Mouse (Mus musculus) heart, postnatal 25 days (tissue): ENCODE measurements at regions not wholly inside any gene's neighbourhood (a gene's known extent, or its start where the extent isn't known, plus 50 kb on each side); places are given as distances from the start of the nearest gene placed in this dataset.
A peak's percentile ranks its signal among the peaks of the same experiment; 100 is the strongest.

Experiments
- DNase-seq: peaks from one replicate; pipeline ENCODE4 v3.0.0; 2022; ENCODE audit warnings: low spot score
- intact Hi-C: fragments of 180-260 bp; cut with DNase I; formaldehyde crosslinking; loops from one replicate; pipeline ENCODE4 v1.15.1; 2025

- intact Hi-C loops = no loop called here
- no peak for DNase-seq
Observed at GRCm38 (mm10) chr12:54343493-54343892, 139.8 kb upstream of the Egln3 start.

DNA sequence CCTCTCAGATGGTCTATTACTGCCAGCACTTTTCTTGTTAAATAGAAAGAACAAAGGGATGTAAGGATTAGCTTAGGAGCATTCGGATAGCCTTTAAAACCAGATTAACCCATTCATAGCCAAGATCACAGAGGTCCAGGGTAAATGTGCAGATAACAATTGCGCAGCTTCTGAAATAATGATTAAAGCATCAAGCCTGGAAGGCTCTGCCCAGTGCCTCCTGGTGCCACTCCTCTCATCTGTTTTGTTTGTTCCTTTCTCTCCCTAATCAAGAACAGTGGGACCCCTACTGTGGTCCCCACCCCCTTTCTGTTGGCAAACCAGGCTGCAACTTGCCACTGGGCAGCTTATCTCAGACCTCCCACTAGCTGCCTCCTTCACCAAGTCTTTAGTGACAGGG is 131.8 kb upstream of the Egln3 start:
- DNase-seq = no peak
- intact Hi-C loops = no loop called here

DNA sequence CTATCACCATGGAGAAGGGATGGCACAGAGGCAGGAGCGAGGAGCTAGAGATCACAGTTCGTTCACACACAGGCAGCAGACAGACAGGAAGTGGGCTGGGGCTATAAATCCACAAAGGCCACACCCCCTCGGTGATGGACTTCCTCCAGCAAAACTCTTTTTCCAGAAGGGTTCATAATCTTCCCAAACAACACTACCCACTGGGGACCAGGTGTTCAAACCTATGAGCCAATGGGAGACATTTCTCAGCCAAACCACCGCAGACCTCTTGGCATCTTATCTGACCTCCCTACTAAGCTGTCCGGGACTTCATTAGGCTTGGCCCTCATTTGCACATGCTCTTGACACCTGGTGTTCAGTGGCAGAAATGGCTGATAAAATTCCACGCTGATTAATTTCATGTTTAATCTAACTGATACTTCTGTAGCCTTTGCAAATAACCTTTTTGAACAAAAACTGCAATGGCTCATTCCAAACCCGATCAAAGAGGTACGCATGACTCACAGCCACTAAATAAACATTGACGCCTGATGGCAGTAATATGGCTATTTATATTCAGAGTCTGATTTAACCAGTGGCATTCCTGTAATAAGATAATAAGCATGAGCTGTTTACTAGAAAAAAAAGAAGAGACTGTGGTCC is 131.0 kb upstream of the Egln3 start:
- DNase-seq = no peak
- intact Hi-C loops = no loop called here

DNA sequence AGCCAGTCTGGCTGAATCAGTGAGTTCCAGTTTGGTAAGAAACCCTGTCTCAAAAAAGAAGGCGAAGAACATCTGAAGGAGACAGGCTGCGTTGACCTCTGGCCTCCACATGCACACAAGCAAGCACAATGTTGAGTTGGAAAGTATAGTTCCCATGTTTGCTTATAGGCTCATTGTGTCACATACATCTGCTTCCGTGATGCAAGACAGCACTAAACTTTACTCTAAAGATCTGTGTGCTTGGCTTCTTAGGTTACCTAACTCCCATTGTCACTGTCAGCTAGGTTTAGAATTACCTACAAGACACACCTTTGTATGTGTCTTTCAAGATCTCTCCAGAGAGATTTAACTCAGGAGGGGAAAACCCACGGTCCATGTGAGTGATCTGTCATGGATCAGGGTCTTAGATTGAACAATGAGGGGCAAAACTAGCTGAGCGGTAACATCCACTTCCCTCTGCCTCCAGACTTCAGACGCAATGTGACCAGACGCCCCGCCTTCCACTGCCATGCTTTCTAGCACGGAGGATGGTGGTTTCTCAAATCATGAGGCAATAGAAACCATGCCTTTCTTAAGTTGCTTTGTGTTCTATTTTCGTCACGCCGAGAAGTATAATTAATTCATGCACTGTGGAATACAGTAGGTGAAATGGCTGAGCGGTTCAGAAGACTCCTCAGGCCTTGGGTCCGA is 130.1 kb upstream of the Egln3 start:
- intact Hi-C loops = no loop called here
- DNase-seq = no peak

DNA sequence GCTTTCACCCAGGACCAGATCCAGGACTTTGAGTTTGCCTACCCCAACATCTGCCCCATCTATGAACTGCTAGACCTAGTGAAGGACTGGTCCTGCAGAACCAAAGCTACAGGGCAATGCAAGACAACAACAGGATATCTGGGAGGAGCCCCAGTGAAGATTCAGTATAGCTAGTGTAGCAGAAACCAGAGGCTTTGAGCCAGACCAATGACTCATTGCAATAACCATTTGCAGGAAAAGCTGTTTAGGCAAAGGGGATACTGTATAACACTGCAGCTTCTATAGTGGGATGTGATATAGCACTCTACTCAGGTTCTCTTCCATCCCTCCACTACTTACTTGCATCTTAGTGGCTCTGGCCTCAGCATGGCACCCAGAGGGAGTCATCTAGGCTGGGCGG is 123.8 kb upstream of the Egln3 start:
- no peak for DNase-seq
- intact Hi-C loops = no loop called here

- intact Hi-C loops = no loop called here
- DNase-seq = no peak
Observed at GRCm38 (mm10) chr12:54326571-54326970, 122.9 kb upstream of the Egln3 start.

GRCm38 (mm10) chr12:54320533-54320932 is 116.9 kb upstream of the Egln3 start:
- intact Hi-C loops = no loop called here
- no peak for DNase-seq

DNA sequence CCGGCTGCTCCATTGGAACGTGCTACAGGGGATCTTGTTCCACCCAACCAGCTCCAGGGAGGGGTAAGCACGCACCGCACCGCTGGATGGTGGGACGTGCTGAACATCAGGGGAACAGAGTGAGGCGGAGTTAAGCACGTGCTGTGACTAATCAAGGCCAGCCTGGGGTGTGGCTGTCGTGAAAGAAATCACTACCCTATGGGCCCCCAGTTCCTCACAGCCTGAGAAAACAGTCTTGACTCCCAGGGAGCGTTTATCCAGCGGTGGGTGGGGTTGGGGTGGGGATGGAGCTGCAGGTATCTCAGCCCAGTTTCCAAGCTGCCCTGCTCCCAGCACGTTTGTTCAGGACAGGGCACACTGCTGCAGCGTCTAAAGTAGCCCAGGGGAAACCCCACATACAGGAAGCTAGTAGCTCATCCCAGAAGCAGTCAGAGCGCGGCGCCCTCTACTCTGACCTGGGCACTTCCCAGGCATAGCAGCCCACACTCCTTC is 113.4 kb upstream of the Egln3 start:
- no peak for DNase-seq
- intact Hi-C loops = no loop called here

DNA sequence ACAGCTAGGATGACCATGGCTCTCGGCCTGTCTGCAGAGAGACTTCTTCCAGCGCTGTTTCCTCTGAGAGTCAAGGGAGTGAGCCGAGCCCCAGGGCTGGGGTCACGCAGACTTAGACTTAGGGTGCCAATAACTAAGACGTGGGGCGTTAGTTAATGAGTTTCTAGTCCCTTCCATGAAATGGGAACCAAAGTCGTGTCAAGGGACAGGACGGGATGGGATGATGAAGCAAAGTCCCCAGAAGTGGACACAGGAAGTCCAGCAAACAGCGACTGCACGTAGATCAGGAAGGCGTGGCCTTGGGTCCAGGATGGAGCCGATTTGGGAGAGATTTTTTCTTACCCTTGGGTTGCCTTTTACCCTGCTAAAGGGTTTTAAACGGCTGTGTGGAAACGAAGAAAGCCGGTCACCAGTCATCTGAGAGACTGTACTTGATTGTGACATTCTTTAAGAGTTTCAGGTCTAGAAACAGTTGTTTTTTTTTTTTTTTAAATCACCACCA is 112.5 kb upstream of the Egln3 start:
- intact Hi-C loops = no loop called here
- no peak for DNase-seq

DNA sequence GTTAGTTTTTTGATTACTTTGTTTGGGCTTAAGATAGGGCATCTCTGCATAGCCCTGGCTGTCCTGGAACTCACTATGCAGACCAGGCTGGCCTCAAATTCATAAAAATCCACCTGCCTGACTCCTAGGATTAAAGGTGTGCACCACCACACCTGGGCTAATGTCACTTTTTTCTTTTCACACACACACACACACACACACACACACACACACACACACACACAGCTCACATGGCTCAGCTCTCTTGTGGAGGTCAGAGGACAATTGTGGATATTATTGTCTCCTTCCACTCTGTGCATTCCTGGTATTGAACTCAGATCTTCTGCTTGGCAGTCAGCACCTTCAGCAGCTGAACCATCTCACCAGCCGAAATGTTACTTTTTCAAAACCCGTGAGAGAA is 110.5 kb upstream of the Egln3 start:
- DNase-seq = no peak
- intact Hi-C loops = loop anchor here (5.0 kb wide), 1 partner anchor 88 kb away; no protein-coding TSS in a partner anchor

DNA sequence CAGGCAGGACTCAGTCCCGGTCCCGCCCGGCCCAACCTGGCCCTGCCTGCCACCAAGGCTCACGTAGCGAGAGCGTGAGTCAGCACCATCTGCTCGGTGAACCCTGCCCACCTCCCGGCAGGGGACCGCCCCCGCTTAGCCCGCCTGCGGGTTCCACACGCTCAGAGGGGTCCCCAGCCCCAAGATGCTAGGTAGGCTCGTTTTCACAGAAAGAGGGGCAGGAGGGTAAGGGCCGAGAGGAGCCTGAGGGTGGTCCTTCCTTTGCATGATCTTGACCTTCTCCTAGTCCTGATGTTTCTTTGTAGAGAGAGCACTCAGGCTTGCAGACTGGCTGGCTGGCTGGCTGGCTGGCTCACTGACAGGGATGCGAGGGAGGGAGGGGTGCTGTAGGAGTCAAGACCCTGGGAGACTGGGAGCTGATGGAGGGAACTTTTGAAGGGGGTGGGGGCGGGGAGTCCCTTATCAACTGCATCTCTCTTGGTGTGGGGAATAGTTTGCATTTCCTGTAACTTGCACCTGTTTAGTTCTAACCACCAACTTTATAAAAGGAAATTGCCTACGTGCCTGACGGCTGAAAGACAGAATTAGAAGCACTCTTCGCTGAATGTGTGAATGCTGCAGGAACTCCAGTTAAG is 109.7 kb upstream of the Egln3 start:
- peak; percentile 34 for DNase-seq
- intact Hi-C loops = loop anchor here (5.0 kb wide), 1 partner anchor 89 kb away; no protein-coding TSS in a partner anchor

- intact Hi-C loops = loop anchor here (5.0 kb wide), 1 partner anchor 90 kb away; no protein-coding TSS in a partner anchor
- no peak for DNase-seq
Observed at GRCm38 (mm10) chr12:54312522-54313210, 109.0 kb upstream of the Egln3 start.

DNA sequence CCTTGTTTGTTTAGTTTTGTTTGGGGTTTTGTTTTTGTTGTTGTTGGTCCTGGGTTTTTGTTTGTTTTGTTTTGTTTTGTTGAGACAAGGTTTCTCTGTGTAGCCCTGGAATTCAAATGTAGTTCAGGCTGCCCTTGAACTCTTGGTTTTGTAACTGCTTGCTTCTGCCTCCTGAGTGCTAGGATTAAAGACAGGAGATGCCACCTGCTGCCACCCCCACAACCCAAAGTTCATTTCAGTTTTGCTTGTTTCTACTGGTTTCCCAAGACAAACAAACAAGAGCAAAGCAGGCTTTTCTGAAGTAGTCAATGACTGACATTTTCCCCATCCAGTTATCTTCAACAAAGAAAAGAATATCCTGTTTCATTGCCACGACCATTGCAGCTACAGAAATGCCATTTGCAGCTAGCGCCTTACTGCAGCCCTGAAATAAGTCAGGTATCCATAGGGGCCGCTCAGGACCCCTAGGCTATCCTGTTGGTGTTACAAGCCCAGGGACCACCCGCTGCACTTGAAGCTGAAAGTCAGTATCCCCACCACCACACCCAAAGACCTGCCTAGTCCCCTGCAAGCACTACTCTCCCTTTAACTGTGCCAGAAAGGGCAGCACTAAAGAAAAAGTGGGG is 108.3 kb upstream of the Egln3 start:
- intact Hi-C loops = loop anchor here (5.0 kb wide), 1 partner anchor 90 kb away; no protein-coding TSS in a partner anchor
- no peak for DNase-seq

GRCm38 (mm10) chr12:54309874-54310273 is 106.2 kb upstream of the Egln3 start:
- DNase-seq = no peak
- intact Hi-C loops = loop anchor here (5.0 kb wide), 1 partner anchor 92 kb away; no protein-coding TSS in a partner anchor

GRCm38 (mm10) chr12:54309219-54309618 is 105.6 kb upstream of the Egln3 start:
- intact Hi-C loops = no loop called here
- no peak for DNase-seq

DNA sequence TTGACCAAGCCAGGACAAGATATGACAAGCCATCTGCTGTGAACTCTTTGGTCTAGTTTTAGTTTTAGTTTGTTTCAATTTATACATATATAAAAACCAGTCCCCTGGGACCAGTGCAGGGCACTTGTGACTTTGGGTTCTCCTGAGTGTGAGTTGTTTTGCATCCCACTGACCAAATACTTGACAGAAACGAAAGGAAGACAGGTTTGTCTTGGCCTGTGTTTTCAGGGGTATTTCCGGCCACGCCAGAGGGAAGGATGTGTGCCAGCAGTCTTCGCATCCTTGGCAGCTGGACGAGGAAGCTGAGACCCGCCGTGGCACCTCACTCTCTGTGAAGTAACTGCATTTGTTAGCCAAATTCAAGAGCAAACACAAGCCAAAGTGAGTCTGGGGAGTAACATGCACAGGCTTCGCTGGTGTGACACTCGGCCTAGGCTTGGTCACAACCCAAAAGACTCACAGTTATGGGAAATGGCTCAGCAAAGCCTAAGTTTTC is 101.5 kb upstream of the Egln3 start:
- intact Hi-C loops = no loop called here
- DNase-seq = no peak

DNA sequence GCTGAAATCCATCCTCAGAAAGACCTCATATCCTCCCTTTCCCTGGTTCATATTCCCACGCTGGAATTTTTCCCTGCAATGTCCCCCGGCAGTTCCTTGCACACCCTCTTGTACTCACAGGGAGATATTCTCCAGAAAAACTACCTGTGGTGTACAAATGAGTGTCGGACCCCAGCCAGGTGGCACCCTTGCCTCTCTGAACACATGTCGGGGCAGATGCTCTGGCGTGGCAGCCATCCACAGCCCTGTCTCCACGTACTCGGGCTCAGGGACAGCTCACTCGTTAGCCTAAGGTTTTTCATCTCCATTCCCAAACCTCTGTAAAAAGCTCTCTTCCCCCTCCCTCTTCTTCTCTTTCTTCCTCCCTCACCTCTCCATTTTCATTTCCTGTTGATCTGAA is 100.1 kb upstream of the Egln3 start:
- no peak for DNase-seq
- intact Hi-C loops = no loop called here

DNA sequence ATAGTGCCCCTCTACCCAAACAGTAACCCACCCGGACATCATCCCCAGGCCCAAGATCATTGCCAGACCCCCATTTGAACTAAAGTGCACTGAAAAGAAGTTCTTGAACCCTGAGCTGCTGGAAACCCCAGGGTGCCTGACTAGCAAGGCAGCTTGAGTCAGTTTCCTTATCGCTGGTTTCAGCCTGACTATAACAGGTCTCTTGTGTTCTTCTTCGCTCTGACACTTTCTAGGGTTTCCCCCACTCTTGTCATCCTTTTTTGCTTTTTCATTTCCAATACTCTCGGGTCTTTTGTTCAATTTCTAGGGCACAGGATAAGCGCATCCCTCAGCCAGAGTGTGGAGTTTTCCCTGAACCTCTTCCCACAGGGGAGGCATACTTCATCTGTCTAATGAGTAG is 95.8 kb upstream of the Egln3 start:
- intact Hi-C loops = no loop called here
- DNase-seq = no peak

DNA sequence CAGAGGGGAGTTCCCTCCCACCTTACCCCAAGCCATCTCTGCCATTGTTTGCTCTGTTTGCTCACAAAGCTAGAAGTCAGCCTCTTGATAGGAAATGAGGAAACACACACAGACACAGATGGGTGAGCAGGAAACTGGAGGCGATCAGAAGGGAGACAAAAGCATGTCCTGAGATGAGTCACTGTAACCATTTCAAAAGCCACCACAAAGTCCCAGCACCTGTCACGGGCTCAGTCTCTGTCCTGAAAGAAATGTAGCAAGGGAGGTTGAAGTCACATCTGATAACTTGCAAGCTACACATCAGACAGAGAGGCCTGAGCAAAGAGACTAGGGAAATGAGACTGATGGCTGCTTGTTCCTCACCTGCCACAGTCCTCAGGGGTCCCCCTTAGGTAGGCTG is 89.6 kb upstream of the Egln3 start:
- intact Hi-C loops = no loop called here
- no peak for DNase-seq

DNA sequence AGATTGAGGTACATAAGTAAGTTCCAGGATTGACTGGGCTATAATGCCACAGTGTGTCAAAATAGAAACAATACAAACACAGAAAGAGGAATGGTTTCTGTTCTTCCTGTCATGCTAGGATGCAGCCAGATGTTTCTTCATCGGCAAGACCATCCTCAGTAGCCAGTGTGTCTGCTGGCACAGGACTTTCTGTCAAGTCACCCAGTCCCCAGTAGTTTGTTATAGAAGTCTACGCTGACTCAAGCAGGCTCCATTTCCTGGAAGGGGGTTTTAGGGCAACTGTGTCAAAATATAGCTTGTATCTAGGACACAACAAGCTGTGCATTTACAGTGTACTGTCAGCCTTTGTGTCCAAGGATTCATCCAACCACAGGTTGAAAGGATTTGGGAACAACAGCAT is 86.7 kb upstream of the Egln3 start:
- intact Hi-C loops = no loop called here
- DNase-seq = no peak
